Mouse (Mus musculus) cerebellum, adult 2 months (tissue): ENCODE data around the gene Pttg1ip.

ENCODE experiments used
- CTCF ChIP-seq: fragments of 200-500 bp; IDR thresholded peaks from 2 replicates; pipeline ENCODE4 v1.5.1; 2011; ENCODE audit warnings: low read depth, mild to moderate bottlenecking, control low read depth, low read length, moderate library complexity, borderline replicate concordance; ENCODE audit not compliant: insufficient read depth
- POLR2A ChIP-seq: fragments of 200-500 bp; IDR thresholded peaks from 2 replicates; pipeline ENCODE4 v1.6.1; 2011; ENCODE audit warnings: low read length, control low read depth, borderline replicate concordance; ENCODE audit not compliant: insufficient read depth

DNA sequence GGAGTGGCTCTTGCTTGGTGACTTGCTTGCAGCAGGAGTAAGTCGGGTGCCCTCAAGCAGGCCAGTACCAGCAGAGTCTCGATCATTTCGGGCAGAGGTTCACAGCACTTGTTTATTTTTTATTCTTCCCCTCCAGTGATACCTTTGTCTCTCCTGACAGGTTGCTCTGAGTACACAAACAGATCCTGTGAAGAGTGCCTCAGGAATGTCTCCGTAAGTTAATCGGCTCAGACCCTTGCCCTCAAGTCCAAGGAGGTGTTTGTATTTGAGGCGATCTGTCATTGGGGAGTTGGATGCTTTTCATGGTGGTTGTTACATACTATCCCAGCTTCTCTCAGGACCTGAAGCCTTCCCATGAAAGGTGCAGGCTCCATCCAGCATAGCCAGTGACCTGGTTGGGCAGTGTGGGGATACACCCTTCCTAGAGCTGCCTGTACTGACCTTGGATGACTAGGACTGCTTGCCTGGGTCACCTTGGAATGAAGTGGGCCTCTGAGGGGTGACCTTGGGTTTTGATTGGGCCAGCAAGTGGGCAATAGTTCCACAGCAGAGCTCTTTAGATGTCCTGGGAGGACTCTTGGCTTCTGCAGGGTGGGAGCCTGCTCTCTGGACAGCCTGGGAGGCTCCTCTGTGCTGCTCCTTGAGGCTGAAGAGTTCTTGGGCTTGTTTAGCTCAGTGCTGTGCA lies 5.7 kb downstream of the Pttg1ip start:
- TF ChIP-seq CTCF (no peak), POLR2A (no peak)
